In the genomic region with DNA sequence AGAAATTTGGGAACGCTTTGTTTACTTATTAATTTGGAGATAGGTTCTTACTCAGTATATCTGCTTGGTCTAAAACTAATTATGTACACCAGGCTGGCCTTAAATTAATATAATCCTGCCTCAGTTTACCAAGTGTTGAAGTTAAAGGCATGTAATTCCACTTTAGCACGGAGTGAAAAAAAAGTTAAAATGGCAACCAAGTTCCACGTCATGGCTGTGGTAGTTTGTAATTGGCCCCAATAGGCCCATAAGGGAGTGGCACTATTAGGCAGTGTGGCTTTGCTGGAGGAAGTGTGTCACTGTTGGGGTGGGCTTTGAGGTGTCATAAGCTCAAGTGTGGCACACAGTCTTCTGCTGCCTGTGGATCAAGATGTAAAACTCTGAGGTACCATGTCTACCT, we compare ENCODE assay signal across 8 mouse cellular contexts. TPM values are rescaled to one million over a fixed set of nuclear protein-coding genes. Genes with fewer than 3 reads are reported as not detected.
DNase-seq lines count a peak whose midpoint lies in the region; ATAC-seq and TF ChIP-seq lines count a peak whose summit lies in the region.

No protein-coding gene starts in this region.

- TF ChIP-seq RAD21 in MEL (IDR thresholded peaks at IDR 0.05; ENCODE audit: low read depth, low read length) = no peak

- H3K79me2 ChIP-seq in MEL (ENCODE audit: control insufficient read depth, insufficient read depth, low read length, poor library complexity) = peaks cover 49% of the 10 kb centered on the region

- 0 out of 2 replicates have a peak, but pooled peaks cover 4% of the 10 kb centered on the region for H3K36me3 ChIP-seq in heart, embryonic 14.5 days (ENCODE audit: control insufficient read depth, insufficient read depth, low read length)
- H3K36me3 ChIP-seq in MEL (ENCODE audit: control insufficient read depth in 1 of 2, insufficient read depth in 2 of 2, low read length in 2 of 2) = peaks cover 3 to 29% of the 10 kb centered on the region in 2 experiments
- H3K36me3 ChIP-seq in forebrain, embryonic 15.5 days = no peaks in the 10 kb centered on the region
- no peaks in the 10 kb centered on the region for H3K36me3 ChIP-seq in liver, embryonic 16.5 days (ENCODE audit: control insufficient read depth, insufficient read depth)

- intact Hi-C loops in left cerebral cortex, postnatal 10 days (cut with DNase I) = no loop called here

- no peak for DNase-seq in heart, postnatal 4 days
- DNase-seq in MEL (ENCODE audit: low read depth, low spot score) = peak; percentile 67
- DNase-seq in frontal cortex, postnatal 25 days (ENCODE audit: low spot score in 2 of 2) = no peak
- DNase-seq in left cerebral cortex, postnatal 10 days (ENCODE audit: extremely low spot score in 1 of 2, low spot score in 2 of 2) = no peak
- DNase-seq in Muller cell, postnatal 12 days (ENCODE audit: inconsistent ontology term) = no peak

- WGBS in heart, embryonic 14.5 days = 52% methylated on average over 3 of the region's 3 CpGs
- 54% methylated on average over 3 of the region's 3 CpGs for WGBS in forebrain, embryonic 15.5 days
- WGBS in liver, embryonic 16.5 days (ENCODE audit: insufficient replicate concordance) = 22% methylated on average over 3 of the region's 3 CpGs

- peak overlapping the region; percentile 89 for H3K9ac ChIP-seq in heart, embryonic 14.5 days (ENCODE audit: low read length)
- peak overlapping the region; percentile 92 for H3K9ac ChIP-seq in MEL (ENCODE audit: control insufficient read depth, low read depth, low read length, poor library complexity, severe bottlenecking)
- peak overlapping the region; percentile 93 for H3K9ac ChIP-seq in forebrain, embryonic 15.5 days (replicated peaks)
- H3K9ac ChIP-seq in liver, embryonic 16.5 days (ENCODE audit: low read depth, low read length) = peak overlapping the region; percentile 92

- no peak overlapping the region for H3K27ac ChIP-seq in heart, embryonic 14.5 days (replicated peaks in 1 of 2; ENCODE audit: control insufficient read depth in 1 of 2, insufficient read depth in 1 of 2, low read depth in 2 of 2, low read length in 2 of 2)
- no peak overlapping the region for H3K27ac ChIP-seq in MEL (ENCODE audit: control insufficient read depth, low read depth, low read length)
- H3K27ac ChIP-seq in forebrain, embryonic 15.5 days (replicated peaks) = no peak overlapping the region
- H3K27ac ChIP-seq in liver, embryonic 16.5 days (ENCODE audit: low read length) = peak overlapping the region; percentile 93; the same call in 1 of the 2 replicates

- no peak for TF ChIP-seq POLR2A in MEL (IDR thresholded peaks at IDR 0.05; ENCODE audit: control insufficient read depth in 1 of 2, insufficient read depth in 1 of 2, low read depth in 1 of 2, low read length in 2 of 2, poor library complexity in 1 of 2)

- no peaks in the 10 kb centered on the region for H3K9me3 ChIP-seq in heart, embryonic 14.5 days (ENCODE audit: control insufficient read depth, low read length)
- H3K9me3 ChIP-seq in MEL (replicated peaks; ENCODE audit: insufficient read depth, low read length) = no peaks in the 10 kb centered on the region
- no peaks in the 10 kb centered on the region for H3K9me3 ChIP-seq in forebrain, embryonic 15.5 days
- no peaks in the 10 kb centered on the region; the same call in 1 of the 2 replicates for H3K9me3 ChIP-seq in liver, embryonic 16.5 days (replicated peaks; ENCODE audit: control insufficient read depth, low read length)

- no peaks in the 10 kb centered on the region for H3K27me3 ChIP-seq in heart, embryonic 14.5 days (ENCODE audit: control insufficient read depth, insufficient read depth, low read length)
- H3K27me3 ChIP-seq in MEL (ENCODE audit: control insufficient read depth in 1 of 2, insufficient read depth in 2 of 2, low read length in 2 of 2) = no peaks in the 10 kb centered on the region
- no peaks in the 10 kb centered on the region for H3K27me3 ChIP-seq in forebrain, embryonic 15.5 days
- H3K27me3 ChIP-seq in liver, embryonic 16.5 days (ENCODE audit: control insufficient read depth, insufficient read depth, low read depth, low read length) = no peaks in the 10 kb centered on the region

- H3K4me1 ChIP-seq in heart, embryonic 14.5 days (ENCODE audit: control insufficient read depth in 2 of 2, insufficient read depth in 2 of 2, low read length in 2 of 2) = peaks cover 0 to 13% of the 10 kb centered on the region in 2 experiments; a peak in 1 of 4 replicates
- peaks cover 2 to 11% of the 10 kb centered on the region in 2 experiments; a peak in 3 of 4 replicates for H3K4me1 ChIP-seq in MEL (ENCODE audit: control insufficient read depth in 1 of 2, insufficient read depth in 2 of 2, low read length in 2 of 2)
- peaks cover 16% of the 10 kb centered on the region for H3K4me1 ChIP-seq in forebrain, embryonic 15.5 days
- peaks cover 11% of the 10 kb centered on the region for H3K4me1 ChIP-seq in liver, embryonic 16.5 days (ENCODE audit: control insufficient read depth, low read depth, low read length)

- H3K4me3 ChIP-seq in heart, embryonic 14.5 days (ENCODE audit: control insufficient read depth in 1 of 2, insufficient read depth in 1 of 2, low read depth in 1 of 2, low read length in 2 of 2) = peak overlapping the region; percentile 87 to 92; a peak in 3 of 4 replicates
- H3K4me3 ChIP-seq in MEL (ENCODE audit: control insufficient read depth in 1 of 2, insufficient read depth in 1 of 2, low read depth in 2 of 2, low read length in 2 of 2) = peak overlapping the region; percentile 89 to 91
- peak overlapping the region; percentile 96 for H3K4me3 ChIP-seq in forebrain, embryonic 15.5 days
- H3K4me3 ChIP-seq in liver, embryonic 16.5 days (ENCODE audit: low read depth, low read length) = peak overlapping the region; percentile 99

- H3K4me2 ChIP-seq in heart, embryonic 14.5 days (ENCODE audit: low read length) = peak overlapping the region; percentile 75
- H3K4me2 ChIP-seq in forebrain, embryonic 15.5 days (replicated peaks) = peak overlapping the region; percentile 54
- peak overlapping the region; percentile 87 for H3K4me2 ChIP-seq in liver, embryonic 16.5 days (ENCODE audit: low read depth, low read length)

- no peak for TF ChIP-seq CTCF in MEL (IDR thresholded peaks at IDR 0.05 in 2 of 3, conservative IDR thresholded peaks at IDR 0.05 in 1 of 3; ENCODE audit: control insufficient read depth in 1 of 3, insufficient read depth in 1 of 3, low read depth in 2 of 3, low read length in 3 of 3, poor library complexity in 1 of 3, severe bottlenecking in 1 of 3)

- no peak for TF ChIP-seq EP300 in MEL (IDR thresholded peaks at IDR 0.05; ENCODE audit: low read depth in 1 of 2, low read length in 2 of 2)

- no peak for ATAC-seq in heart, embryonic 14.5 days (ENCODE audit: insufficient number of reproducible peaks, insufficient read depth, low FRiP score, low read depth)
- no peak for ATAC-seq in forebrain, embryonic 15.5 days (replicated peaks)
- ATAC-seq in liver, embryonic 16.5 days (ENCODE audit: low read depth) = peak; percentile 38

TF ChIP-seq in MEL, 35 proteins besides CTCF, POLR2A, EP300 and RAD21:
- TF ChIP-seq GABPA (IDR thresholded peaks at IDR 0.05; ENCODE audit: low read depth, low read length) = no peak
- 0 out of 2 replicates have a peak, but pooled peaks have one; percentile 23 for TF ChIP-seq MYC (IDR thresholded peaks at IDR 0.05; ENCODE audit: low read depth, low read length)
- no peak for TF ChIP-seq POLR2AphosphoS5 (IDR thresholded peaks at IDR 0.05; ENCODE audit: borderline replicate concordance, low read depth, low read length)
- TF ChIP-seq ZC3H11A (IDR thresholded peaks at IDR 0.05; ENCODE audit: low read depth, low read length) = no peak
- TF ChIP-seq NRF1 (IDR thresholded peaks at IDR 0.05; ENCODE audit: insufficient read depth, low read depth, low read length, poor library complexity, severe bottlenecking) = no peak
- TF ChIP-seq MYB (IDR thresholded peaks at IDR 0.05; ENCODE audit: low read depth, low read length) = no peak
- no peak for TF ChIP-seq MXI1 (IDR thresholded peaks at IDR 0.05; ENCODE audit: low read depth, low read length)
- TF ChIP-seq MEF2A (IDR thresholded peaks at IDR 0.05; ENCODE audit: extremely low read depth, insufficient replicate concordance, low read depth, low read length, poor library complexity, severe bottlenecking) = no peak
- TF ChIP-seq ZKSCAN1 (IDR thresholded peaks at IDR 0.05; ENCODE audit: low read depth, low read length) = no peak

RNA-seq across cellular contexts. Expression of gene Psmd14, which starts 1.0 kb away (rescaled TPM):
- polyA plus RNA-seq in heart, embryonic 14.5 days (2014; fragmentation: Nextera tagmentation; extraction: Ambion mirVana) = 128 and 134 TPM in 2 replicates
- 10 to 100 TPM; 88.7 to 90.8 TPM for total RNA-seq in heart, postnatal 4 days (2021)
- total RNA-seq in MEL (2012; rRNA removed) = 217 and 238 TPM in 2 replicates
- 100 to 1,000 TPM in 1 of 2 experiments, not detected in 1; 156 TPM for polyA plus RNA-seq in MEL (2012; ENCODE audit: insufficient read depth in 1 of 2, insufficient read length in 2 of 2, low read depth in 1 of 2, low replicate concordance in 2 of 2, missing spikeins in 1 of 2)
- polyA plus RNA-seq in forebrain, embryonic 15.5 days (2015; fragmentation: Nextera tagmentation; extraction: Ambion mirVana) = 251 and 257 TPM in 2 replicates
- polyA plus RNA-seq in liver, embryonic 16.5 days (2015; fragmentation: Nextera tagmentation; extraction: Ambion mirVana) = 88.3 and 101 TPM in 2 replicates
- 100 to 1,000 TPM; 119 to 131 TPM for total RNA-seq in left cerebral cortex, postnatal 10 days (2021)
